Mouse (Mus musculus) heart, embryonic 11.5 days (tissue): Measurements from ENCODE around the gene Ell3. TPM values are rescaled to one million over a fixed set of nuclear protein-coding genes. Genes with fewer than 3 reads are reported as not detected.
A peak's percentile ranks its signal among the peaks of the same experiment; 100 is the strongest.
"Not testable (repeated sequence)": the region's sequence is repeated elsewhere in the genome, so short reads cannot be mapped to it uniquely, and the experiment has no call there.

Source experiments
- ATAC-seq: fragments of 200-750 bp; cut with Nextera tagmentation; replicated peaks from 2 replicates; pipeline ENCODE4 v1.8.0; 2017; ENCODE audit warnings: moderate library complexity; ENCODE audit not compliant: insufficient number of reproducible peaks, low FRiP score, low TSS enrichment
- H3K27ac ChIP-seq: fragments of 300-500 bp; sonication (generic); 2 replicates; pipeline ENCODE4 v1.5.1; 2014; ENCODE audit warnings: mild to moderate bottlenecking, low read depth, low read length
- H3K27me3 ChIP-seq: fragments of 300-500 bp; sonication (generic); 2 replicates; pipeline ENCODE4 v1.6.1; 2014; ENCODE audit warnings: mild to moderate bottlenecking, low read length, mixed read lengths; ENCODE audit not compliant: control insufficient read depth, insufficient read depth
- H3K36me3 ChIP-seq: fragments of 300-500 bp; sonication (generic); 2 replicates; pipeline ENCODE4 v1.6.1; 2014; ENCODE audit warnings: mild to moderate bottlenecking, low read length, moderate library complexity, mixed read lengths; ENCODE audit not compliant: control insufficient read depth, insufficient read depth
- H3K4me1 ChIP-seq: fragments of 300-500 bp; sonication (generic); 2 replicates; pipeline ENCODE4 v1.6.1; 2014; ENCODE audit warnings: low read length; ENCODE audit not compliant: control insufficient read depth, insufficient read depth
- H3K4me2 ChIP-seq: fragments of 300-500 bp; sonication (generic); 2 replicates; pipeline ENCODE4 v1.6.1; 2014; ENCODE audit warnings: mild to moderate bottlenecking, moderate library complexity
- H3K4me3 ChIP-seq: fragments of 300-500 bp; sonication (generic); 2 replicates; pipeline ENCODE4 v1.5.1; 2014; ENCODE audit warnings: low read depth, low read length
- H3K9ac ChIP-seq: fragments of 300-500 bp; sonication (generic); 2 replicates; pipeline ENCODE4 v1.6.1; 2014; ENCODE audit warnings: mild to moderate bottlenecking, low read depth, low read length, moderate library complexity
- H3K9me3 ChIP-seq: fragments of 300-500 bp; sonication (generic); replicated peaks from 2 replicates; pipeline ENCODE4 v1.6.1; 2016; ENCODE audit warnings: low read length; ENCODE audit not compliant: control insufficient read depth
- WGBS: fragments of 180-500 bp; shearing (Covaris S2); extraction: QIAGEN DNeasy Blood & Tissue Kit; methylation state at CpG from one replicate; pipeline ENCODE4 v1.1.7; 2014; ENCODE audit not compliant: insufficient replicate concordance; 5-methylcytosine and 5-hydroxymethylcytosine counted together
- polyA plus RNA-seq: library from polyadenylated mRNA; unstranded; fragments of >200 nt; fragmentation: Nextera tagmentation; extraction: Ambion mirVana; gene quantifications from 2 replicates; pipeline ENCODE4 v1.2.1, GENCODE M21; 2014

The Ell3 gene
- 1.6 and 2.4 TPM in 2 replicates for polyA plus RNA-seq

- Histone ChIP-seq H3K27me3 (no peaks in the 10 kb centered on the region), H3K4me1 (peaks cover 11% of the 10 kb centered on the region), H3K36me3 (peaks cover 4% of the 10 kb centered on the region; the same call in 1 of the 2 replicates), H3K4me3 (peak within 1 kb of the TSS; percentile 52; the same call in 1 of the 2 replicates), H3K27ac (no peak within 1 kb of the TSS), H3K9ac (peak within 1 kb of the TSS; percentile 60; the same call in 1 of the 2 replicates), H3K9me3 (no peaks in the 10 kb centered on the region), H3K4me2 (peak within 1 kb of the TSS; percentile 91)
- no peak for ATAC-seq
- 89% methylated on average over 1 of the region's 1 CpGs for WGBS
These were observed at the start of gene Ell3 for GRCm38 (mm10) chr2:121444178-121444577. TSS of gene Ell3 (minus strand) at chr2:121444278.

GRCm38 (mm10) chr2:121484403-121484802, 40.3 kb upstream of the Ell3 start:
- not testable (repeated sequence) for ATAC-seq, H3K9ac ChIP-seq, H3K27me3 ChIP-seq, H3K4me1 ChIP-seq, H3K36me3 ChIP-seq, H3K4me2 ChIP-seq, H3K9me3 ChIP-seq, H3K27ac ChIP-seq, H3K4me3 ChIP-seq
- 71% methylated on average over 1 of the region's 2 CpGs for WGBS

GRCm38 (mm10) chr2:121483576-121483975, 39.5 kb upstream of the Ell3 start:
- H3K4me1 ChIP-seq: no peaks in the 10 kb centered on the region
- no peak for ATAC-seq
- no peak overlapping the region for H3K27ac ChIP-seq
- no peaks in the 10 kb centered on the region for H3K9me3 ChIP-seq
- no peak overlapping the region for H3K4me3 ChIP-seq
- H3K36me3 ChIP-seq: no peaks in the 10 kb centered on the region
- H3K4me2 ChIP-seq: no peak overlapping the region
- WGBS: 77% methylated on average over 8 of the region's 8 CpGs
- H3K27me3 ChIP-seq: no peaks in the 10 kb centered on the region
- H3K9ac ChIP-seq: no peak overlapping the region

- not testable (repeated sequence) for ATAC-seq, H3K27me3 ChIP-seq, H3K9ac ChIP-seq, H3K27ac ChIP-seq, H3K36me3 ChIP-seq, H3K9me3 ChIP-seq, H3K4me1 ChIP-seq, H3K4me2 ChIP-seq, H3K4me3 ChIP-seq
- WGBS: 78% methylated on average over 13 of the region's 13 CpGs
These were observed 36.8 kb upstream of the Ell3 start for GRCm38 (mm10) chr2:121480916-121481315.

GRCm38 (mm10) chr2:121480498-121480897, 36.4 kb upstream of the Ell3 start:
- no peak overlapping the region for H3K4me3 ChIP-seq
- H3K9me3 ChIP-seq: no peaks in the 10 kb centered on the region
- ATAC-seq: no peak
- no peaks in the 10 kb centered on the region for H3K27me3 ChIP-seq
- H3K4me2 ChIP-seq: no peak overlapping the region
- H3K27ac ChIP-seq: no peak overlapping the region
- no peaks in the 10 kb centered on the region for H3K36me3 ChIP-seq
- H3K4me1 ChIP-seq: no peaks in the 10 kb centered on the region
- no peak overlapping the region for H3K9ac ChIP-seq
- 60% methylated on average over 3 of the region's 3 CpGs for WGBS

GRCm38 (mm10) chr2:121477491-121478266, 33.6 kb upstream of the Ell3 start:
- no peak for ATAC-seq
- no peaks in the 10 kb centered on the region for H3K4me1 ChIP-seq
- H3K9me3 ChIP-seq: no peaks in the 10 kb centered on the region
- H3K27me3 ChIP-seq: no peaks in the 10 kb centered on the region
- H3K36me3 ChIP-seq: no peaks in the 10 kb centered on the region
- H3K4me3 ChIP-seq: no peak overlapping the region
- H3K4me2 ChIP-seq: no peak overlapping the region
- no peak overlapping the region for H3K27ac ChIP-seq
- WGBS: 68% methylated on average over 3 of the region's 3 CpGs
- H3K9ac ChIP-seq: no peak overlapping the region

GRCm38 (mm10) chr2:121475306-121475705, 31.2 kb upstream of the Ell3 start:
- not testable (repeated sequence) for H3K4me3 ChIP-seq, H3K27ac ChIP-seq, H3K36me3 ChIP-seq, H3K9ac ChIP-seq, H3K4me1 ChIP-seq, ATAC-seq, H3K4me2 ChIP-seq, H3K27me3 ChIP-seq, H3K9me3 ChIP-seq
- 93% methylated on average over 2 of the region's 2 CpGs for WGBS

- WGBS: 31% methylated on average over 8 of the region's 8 CpGs
- Histone ChIP-seq H3K9me3 (no peaks in the 10 kb centered on the region), H3K4me3 (peak overlapping the region; percentile 66), H3K27ac (peak overlapping the region; percentile 70), H3K4me2 (peak overlapping the region; percentile 71), H3K4me1 (no peaks in the 10 kb centered on the region), H3K27me3 (no peaks in the 10 kb centered on the region), H3K9ac (peak overlapping the region; percentile 70), H3K36me3 (no peaks in the 10 kb centered on the region)
- ATAC-seq: no peak
These were observed 30.1 kb upstream of the Ell3 start for GRCm38 (mm10) chr2:121474180-121474535.
